Mouse (Mus musculus): ENCODE data around the gene Lifr. TPM values are rescaled to one million over a fixed set of nuclear protein-coding genes. Genes with fewer than 3 reads are reported as not detected.
A peak's percentile ranks its signal among the peaks of the same experiment; 100 is the strongest.

The Lifr gene
- polyA plus RNA-seq, 1 experiment from 2014 or later = 8.0 TPM

- 89% methylated on average over 14 of the region's 14 CpGs for WGBS
- H3K4me2 ChIP-seq = no peak overlapping the region
- H3K27ac ChIP-seq = no peak overlapping the region
- H3K36me3 ChIP-seq (replicated peaks) = no peaks in the 10 kb centered on the region
- no peaks in the 10 kb centered on the region for H3K27me3 ChIP-seq
- H3K9me3 ChIP-seq = no peaks in the 10 kb centered on the region
- peaks cover 11% of the 10 kb centered on the region for H3K4me1 ChIP-seq
- ATAC-seq (ENCODE audit: low FRiP score) = no peak
- H3K4me3 ChIP-seq (replicated peaks) = no peak overlapping the region
- H3K9ac ChIP-seq = no peak overlapping the region
These were observed 25.4 kb upstream of the Lifr start for GRCm38 (mm10) chr15:7064992-7065523.

- Histone ChIP-seq H3K27me3 (no peaks in the 10 kb centered on the region), H3K4me2 (no peak overlapping the region), H3K27ac (no peak overlapping the region), H3K9me3 (no peaks in the 10 kb centered on the region), H3K36me3 (replicated peaks) (no peaks in the 10 kb centered on the region), H3K9ac (no peak overlapping the region), H3K4me1 (peaks cover 11% of the 10 kb centered on the region), H3K4me3 (replicated peaks) (no peak overlapping the region)
- 83% methylated on average over 5 of the region's 5 CpGs for WGBS
- no peak for ATAC-seq (ENCODE audit: low FRiP score)
These were observed 24.8 kb upstream of the Lifr start for GRCm38 (mm10) chr15:7065624-7066023.

GRCm38 (mm10) chr15:7066752-7067151, 23.7 kb upstream of the Lifr start:
- Histone ChIP-seq H3K4me3 (replicated peaks) (no peak overlapping the region), H3K9me3 (no peaks in the 10 kb centered on the region), H3K27ac (no peak overlapping the region), H3K4me1 (peaks cover 10% of the 10 kb centered on the region), H3K4me2 (no peak overlapping the region), H3K9ac (no peak overlapping the region), H3K36me3 (replicated peaks) (no peaks in the 10 kb centered on the region), H3K27me3 (no peaks in the 10 kb centered on the region)
- 94% methylated on average over 3 of the region's 3 CpGs for WGBS
- no peak for ATAC-seq (ENCODE audit: low FRiP score)

- Histone ChIP-seq H3K4me3 (replicated peaks) (no peak overlapping the region), H3K27ac (no peak overlapping the region), H3K9ac (no peak overlapping the region), H3K4me2 (no peak overlapping the region), H3K4me1 (no peaks in the 10 kb centered on the region; the same call in 1 of the 2 replicates), H3K9me3 (no peaks in the 10 kb centered on the region), H3K27me3 (no peaks in the 10 kb centered on the region), H3K36me3 (replicated peaks) (no peaks in the 10 kb centered on the region)
- ATAC-seq (ENCODE audit: low FRiP score) = no peak
- 59% methylated on average over 7 of the region's 7 CpGs for WGBS
These were observed 21.0 kb upstream of the Lifr start for GRCm38 (mm10) chr15:7069374-7069773.

GRCm38 (mm10) chr15:7070199-7070794, 20.1 kb upstream of the Lifr start:
- Histone ChIP-seq H3K36me3 (replicated peaks) (no peaks in the 10 kb centered on the region), H3K4me3 (replicated peaks) (no peak overlapping the region), H3K4me2 (no peak overlapping the region), H3K9me3 (no peaks in the 10 kb centered on the region), H3K27me3 (no peaks in the 10 kb centered on the region), H3K9ac (no peak overlapping the region), H3K4me1 (no peaks in the 10 kb centered on the region; the same call in 1 of the 2 replicates), H3K27ac (no peak overlapping the region)
- 87% methylated on average over 6 of the region's 6 CpGs for WGBS
- ATAC-seq (ENCODE audit: low FRiP score) = no peak

- Histone ChIP-seq H3K4me1 (no peaks in the 10 kb centered on the region; the same call in 1 of the 2 replicates), H3K9ac (no peak overlapping the region), H3K27ac (no peak overlapping the region), H3K36me3 (replicated peaks) (no peaks in the 10 kb centered on the region), H3K4me3 (replicated peaks) (no peak overlapping the region), H3K4me2 (no peak overlapping the region), H3K9me3 (no peaks in the 10 kb centered on the region), H3K27me3 (no peaks in the 10 kb centered on the region)
- 85% methylated on average over 3 of the region's 3 CpGs for WGBS
- no peak for ATAC-seq (ENCODE audit: low FRiP score)
These were observed 17.1 kb upstream of the Lifr start for GRCm38 (mm10) chr15:7073269-7073668.

GRCm38 (mm10) chr15:7075185-7075584, 15.2 kb upstream of the Lifr start:
- Histone ChIP-seq H3K4me1 (no peaks in the 10 kb centered on the region; the same call in 1 of the 2 replicates), H3K36me3 (replicated peaks) (no peaks in the 10 kb centered on the region), H3K27me3 (no peaks in the 10 kb centered on the region), H3K4me2 (no peak overlapping the region), H3K9ac (no peak overlapping the region), H3K4me3 (replicated peaks) (no peak overlapping the region), H3K9me3 (no peaks in the 10 kb centered on the region), H3K27ac (no peak overlapping the region)
- ATAC-seq (ENCODE audit: low FRiP score) = no peak
- WGBS = 85% methylated on average over 6 of the region's 6 CpGs

- H3K4me1 ChIP-seq = no peaks in the 10 kb centered on the region; the same call in 1 of the 2 replicates
- WGBS = 33% methylated on average over 2 of the region's 2 CpGs
- H3K9ac ChIP-seq = no peak overlapping the region
- H3K27me3 ChIP-seq = 0 out of 2 replicates have a peak, but pooled peaks cover 3% of the 10 kb centered on the region
- H3K36me3 ChIP-seq (replicated peaks) = no peaks in the 10 kb centered on the region
- no peak overlapping the region for H3K4me2 ChIP-seq
- H3K4me3 ChIP-seq (replicated peaks) = no peak overlapping the region
- H3K27ac ChIP-seq = no peak overlapping the region
- H3K9me3 ChIP-seq = no peaks in the 10 kb centered on the region
- ATAC-seq (ENCODE audit: low FRiP score) = no peak
These were observed 12.1 kb upstream of the Lifr start for GRCm38 (mm10) chr15:7078356-7078755.

GRCm38 (mm10) chr15:7079631-7080337, 10.6 kb upstream of the Lifr start:
- H3K9me3 ChIP-seq = no peaks in the 10 kb centered on the region
- 92% methylated on average over 4 of the region's 4 CpGs for WGBS
- no peak overlapping the region for H3K4me2 ChIP-seq
- H3K4me1 ChIP-seq = peaks cover under 1% of the 10 kb centered on the region; the same call in 1 of the 2 replicates
- no peak overlapping the region for H3K27ac ChIP-seq
- no peak overlapping the region for H3K4me3 ChIP-seq (replicated peaks)
- no peak overlapping the region for H3K9ac ChIP-seq
- ATAC-seq (ENCODE audit: low FRiP score) = no peak
- H3K27me3 ChIP-seq = 0 out of 2 replicates have a peak, but pooled peaks cover 3% of the 10 kb centered on the region
- H3K36me3 ChIP-seq (replicated peaks) = no peaks in the 10 kb centered on the region

GRCm38 (mm10) chr15:7080916-7081626, 9.3 kb upstream of the Lifr start:
- peaks cover 6% of the 10 kb centered on the region; the same call in 1 of the 2 replicates for H3K4me1 ChIP-seq
- 74% methylated on average over 15 of the region's 15 CpGs for WGBS
- ATAC-seq (ENCODE audit: low FRiP score) = no peak
- no peak overlapping the region for H3K9ac ChIP-seq
- H3K4me3 ChIP-seq (replicated peaks) = no peak overlapping the region
- H3K9me3 ChIP-seq = no peaks in the 10 kb centered on the region
- H3K27me3 ChIP-seq = peaks cover 3% of the 10 kb centered on the region; the same call in 1 of the 2 replicates
- no peaks in the 10 kb centered on the region for H3K36me3 ChIP-seq (replicated peaks)
- no peak overlapping the region for H3K4me2 ChIP-seq
- H3K27ac ChIP-seq = no peak overlapping the region

- H3K4me2 ChIP-seq = no peak overlapping the region
- 46% methylated on average over 15 of the region's 15 CpGs for WGBS
- ATAC-seq (ENCODE audit: low FRiP score) = 0 out of 2 replicates have a peak, but pooled peaks have one; percentile 30
- H3K27ac ChIP-seq = no peak overlapping the region
- peaks cover 3% of the 10 kb centered on the region; the same call in 1 of the 2 replicates for H3K27me3 ChIP-seq
- H3K36me3 ChIP-seq (replicated peaks) = no peaks in the 10 kb centered on the region
- H3K9ac ChIP-seq = no peak overlapping the region
- H3K4me1 ChIP-seq = peaks cover 6% of the 10 kb centered on the region; the same call in 1 of the 2 replicates
- no peaks in the 10 kb centered on the region for H3K9me3 ChIP-seq
- H3K4me3 ChIP-seq (replicated peaks) = no peak overlapping the region
These were observed 8.6 kb upstream of the Lifr start for GRCm38 (mm10) chr15:7081795-7082194.

- no peaks in the 10 kb centered on the region for H3K9me3 ChIP-seq
- no peak overlapping the region for H3K9ac ChIP-seq
- 94% methylated on average over 3 of the region's 3 CpGs for WGBS
- peaks cover 6% of the 10 kb centered on the region; the same call in 1 of the 2 replicates for H3K4me1 ChIP-seq
- H3K36me3 ChIP-seq (replicated peaks) = no peaks in the 10 kb centered on the region
- peaks cover 3% of the 10 kb centered on the region; the same call in 1 of the 2 replicates for H3K27me3 ChIP-seq
- no peak overlapping the region for H3K4me3 ChIP-seq (replicated peaks)
- H3K4me2 ChIP-seq = no peak overlapping the region
- H3K27ac ChIP-seq = no peak overlapping the region
- no peak for ATAC-seq (ENCODE audit: low FRiP score)
These were observed 7.5 kb upstream of the Lifr start for GRCm38 (mm10) chr15:7082901-7083300.
